Mouse (Mus musculus) kidney, postnatal 0 days (tissue): ENCODE data around the gene Shc1. TPM values are rescaled to one million over a fixed set of nuclear protein-coding genes. Genes with fewer than 3 reads are reported as not detected.

ENCODE experiments used
- ATAC-seq: fragments of 200-750 bp; cut with Nextera tagmentation; replicated peaks from 2 replicates; pipeline ENCODE4 v1.8.0; 2017; ENCODE audit warnings: low read depth, moderate number of reproducible peaks, moderate TSS enrichment, moderate library complexity; ENCODE audit not compliant: low FRiP score
- DNase-seq: peaks from one replicate; pipeline ENCODE4 v3.0.0-alpha.2; 2016; ENCODE audit warnings: low spot score
- H3K27ac ChIP-seq: fragments of 300-500 bp; sonication (generic); 2 replicates; pipeline ENCODE4 v1.5.1; 2014; ENCODE audit warnings: mild to moderate bottlenecking
- H3K27me3 ChIP-seq: fragments of 300-500 bp; sonication (generic); 2 replicates; pipeline ENCODE4 v1.6.1; 2014; ENCODE audit warnings: low read length, mixed read lengths; ENCODE audit not compliant: insufficient read depth
- H3K36me3 ChIP-seq: fragments of 300-500 bp; sonication (generic); 2 replicates; pipeline ENCODE4 v1.6.1; 2014; ENCODE audit warnings: low read length, mixed read lengths; ENCODE audit not compliant: insufficient read depth
- H3K4me1 ChIP-seq: fragments of 300-500 bp; sonication (generic); replicated peaks from 2 replicates; pipeline ENCODE4 v1.6.1; 2014; ENCODE audit warnings: antibody characterized with exemption, low read length, mixed read lengths; ENCODE audit not compliant: insufficient read depth
- H3K4me2 ChIP-seq: fragments of 300-500 bp; sonication (generic); 2 replicates; pipeline ENCODE4 v1.6.1; 2014; ENCODE audit warnings: mild to moderate bottlenecking, low read length, moderate library complexity, mixed read lengths
- H3K4me3 ChIP-seq: fragments of 300-500 bp; sonication (generic); replicated peaks from 2 replicates; pipeline ENCODE4 v1.5.1; 2014; ENCODE audit warnings: low read depth, low read length
- H3K9ac ChIP-seq: fragments of 300-500 bp; sonication (generic); 2 replicates; pipeline ENCODE4 v1.6.1; 2014; ENCODE audit warnings: low read depth, low read length
- H3K9me3 ChIP-seq: fragments of 300-500 bp; sonication (generic); replicated peaks from 2 replicates; pipeline ENCODE4 v1.6.1; 2016; ENCODE audit warnings: low read length, inconsistent platforms, mixed read lengths
- CTCF ChIP-seq: IDR thresholded peaks from 2 replicates; pipeline ENCODE4 v1.5.1; 2016; ENCODE audit warnings: antibody characterized with exemption, low read depth, mild to moderate bottlenecking, moderate library complexity
- whole genome bisulfite sequencing: fragments of 180-500 bp; shearing (Covaris S2); extraction: QIAGEN DNeasy Blood & Tissue Kit; methylation state at CpG from one replicate; pipeline ENCODE4 v1.1.7; 2014; 5-methylcytosine and 5-hydroxymethylcytosine counted together
- polyA plus RNA-seq: library from polyadenylated mRNA; unstranded; fragments of >200 nt; fragmentation: Nextera tagmentation; extraction: Ambion mirVana; gene quantifications from 2 replicates; pipeline ENCODE4 v1.2.1, GENCODE M21; 2015

Gene Shc1
- polyA plus RNA-seq: 72.0 and 73.2 TPM in 2 replicates

DNA sequence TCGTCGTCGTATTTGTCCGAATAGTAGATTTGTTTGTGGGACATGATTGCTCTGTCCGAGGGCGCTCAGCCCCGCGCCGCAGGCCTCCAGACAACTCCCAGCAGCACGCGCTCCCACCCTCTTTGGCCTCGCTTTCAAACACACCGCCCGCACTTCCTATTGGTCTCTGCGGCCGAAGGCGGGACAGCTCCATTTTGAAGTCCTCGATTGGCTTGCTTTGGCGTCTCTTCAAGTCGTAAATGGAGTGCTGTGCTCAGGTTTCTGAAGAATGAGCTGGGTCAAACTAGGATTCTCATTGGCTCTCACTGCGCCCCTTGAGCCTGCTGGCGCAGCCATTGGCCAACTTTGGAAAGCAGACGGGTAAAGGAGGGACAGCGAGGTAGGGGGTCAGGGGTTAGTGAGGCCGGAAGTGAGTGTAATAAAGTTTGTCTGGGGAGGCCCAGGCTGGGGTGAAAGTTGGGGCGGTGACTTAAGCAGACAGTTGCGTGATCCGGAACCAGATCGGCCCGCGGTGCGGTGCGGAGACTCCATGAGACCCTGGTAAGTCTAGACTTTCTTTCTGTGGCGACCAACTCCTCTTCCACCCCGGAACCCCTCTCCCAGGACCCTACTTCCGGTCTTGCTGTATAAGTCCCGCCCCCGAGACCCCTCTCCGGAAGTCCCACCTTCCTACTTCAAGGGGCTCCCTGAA is at the start of gene Shc1, which contains the start of gene Cks1b:
TSS of gene Shc1 (plus strand) at position 274 of the 691 bp plus-strand sequence.
TSS of gene Cks1b (minus strand) at position 214 of the 691 bp plus-strand sequence.
- peak within 1 kb of the TSS; percentile 51 for H3K4me3 ChIP-seq
- H3K27me3 ChIP-seq: no peaks in the 10 kb centered on the region
- WGBS: under 1% methylated on average over 39 of the region's 39 CpGs
- peak within 1 kb of the TSS; percentile 97 for H3K27ac ChIP-seq
- DNase-seq (peak; percentile 100), ATAC-seq (peak; percentile 93)
- peak within 1 kb of the TSS; percentile 66 for H3K9ac ChIP-seq
- peak within 1 kb of the TSS; percentile 91 for H3K4me2 ChIP-seq
- H3K9me3 ChIP-seq: no peaks in the 10 kb centered on the region
- no peak for TF ChIP-seq CTCF
- H3K4me1 ChIP-seq: peaks cover 21% of the 10 kb centered on the region
- peaks cover 21% of the 10 kb centered on the region for H3K36me3 ChIP-seq

DNA sequence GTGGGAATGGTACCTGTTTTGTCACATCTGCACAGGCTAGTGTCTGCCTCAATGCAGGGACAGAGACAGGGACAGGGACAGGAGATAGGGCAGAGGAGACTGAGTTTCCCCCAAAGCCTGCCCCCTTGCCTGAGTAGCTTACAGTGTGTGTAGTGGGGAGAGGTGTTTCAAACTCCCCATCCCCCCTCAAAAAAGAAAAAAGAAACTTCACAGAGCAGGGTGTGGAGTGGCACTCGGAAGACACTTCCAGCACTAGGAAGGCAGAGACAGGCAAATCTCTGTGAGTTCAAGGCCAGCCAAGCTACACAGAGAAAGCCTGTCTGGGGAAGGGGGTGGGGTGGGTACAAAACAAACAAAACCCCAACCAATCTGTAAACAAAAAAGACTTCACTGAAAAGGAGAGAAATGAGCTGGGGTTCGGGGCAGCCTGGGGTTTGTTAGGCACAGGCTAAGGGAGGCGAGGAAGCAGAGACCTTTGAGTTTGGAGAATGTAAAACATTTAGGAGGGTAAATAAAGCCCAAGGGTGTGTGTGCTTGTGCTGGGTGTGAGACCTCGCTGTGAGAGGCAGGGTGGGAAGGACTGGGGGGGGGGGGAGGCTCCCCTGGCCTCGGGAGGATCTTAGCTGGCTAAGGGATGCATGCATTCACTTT is 44.5 kb upstream of the Shc1 start:
- no peak for ATAC-seq
- Histone ChIP-seq H3K27me3 (no peaks in the 10 kb centered on the region), H3K9ac (no peak overlapping the region), H3K4me3 (no peak overlapping the region), H3K4me1 (peaks cover 4% of the 10 kb centered on the region; the same call in 1 of the 2 replicates), H3K36me3 (no peaks in the 10 kb centered on the region), H3K27ac (no peak overlapping the region), H3K4me2 (no peak overlapping the region), H3K9me3 (no peaks in the 10 kb centered on the region)
- no peak for TF ChIP-seq CTCF
- no peak for DNase-seq
- 47% methylated on average over 5 of the region's 5 CpGs for WGBS

GRCm38 (mm10) chr3:89377831-89378230 is 40.4 kb upstream of the Shc1 start:
- DNase-seq (no peak), ATAC-seq (no peak)
- Histone ChIP-seq H3K9me3 (no peaks in the 10 kb centered on the region), H3K4me2 (peak overlapping the region; percentile 60), H3K27ac (peak overlapping the region; percentile 70; the same call in 1 of the 2 replicates), H3K27me3 (no peaks in the 10 kb centered on the region), H3K36me3 (0 out of 2 replicates have a peak, but pooled peaks cover 12% of the 10 kb centered on the region), H3K4me1 (peaks cover 4% of the 10 kb centered on the region; the same call in 1 of the 2 replicates), H3K4me3 (no peak overlapping the region), H3K9ac (no peak overlapping the region)
- 81% methylated on average over 4 of the region's 4 CpGs for WGBS
- TF ChIP-seq CTCF: no peak

- DNase-seq: peak; percentile 92
- H3K9me3 ChIP-seq: no peaks in the 10 kb centered on the region
- peaks cover 4% of the 10 kb centered on the region; the same call in 1 of the 2 replicates for H3K4me1 ChIP-seq
- peak overlapping the region; percentile 60 for H3K9ac ChIP-seq
- peak overlapping the region; percentile 60 for H3K4me2 ChIP-seq
- H3K36me3 ChIP-seq: 0 out of 2 replicates have a peak, but pooled peaks cover 12% of the 10 kb centered on the region
- H3K4me3 ChIP-seq: peak overlapping the region; percentile 42
- peak overlapping the region; percentile 70 for H3K27ac ChIP-seq
- WGBS: 1% methylated on average over 27 of the region's 29 CpGs
- TF ChIP-seq CTCF: peak; percentile 92
- no peaks in the 10 kb centered on the region for H3K27me3 ChIP-seq
- peak; percentile 88 for ATAC-seq
These were observed 39.7 kb upstream of the Shc1 start for GRCm38 (mm10) chr3:89378394-89379067.

- WGBS: 89% methylated on average over 28 of the region's 31 CpGs
- H3K27ac ChIP-seq: no peak overlapping the region
- ATAC-seq: no peak
- TF ChIP-seq CTCF: no peak
- no peak for DNase-seq
- H3K36me3 ChIP-seq: 0 out of 2 replicates have a peak, but pooled peaks cover 12% of the 10 kb centered on the region
- no peaks in the 10 kb centered on the region for H3K9me3 ChIP-seq
- H3K27me3 ChIP-seq: no peaks in the 10 kb centered on the region
- peaks cover 4% of the 10 kb centered on the region; the same call in 1 of the 2 replicates for H3K4me1 ChIP-seq
- 0 out of 2 replicates have a peak overlapping the region, but pooled peaks have one; percentile 42 for H3K4me3 ChIP-seq
- no peak overlapping the region for H3K4me2 ChIP-seq
- no peak overlapping the region for H3K9ac ChIP-seq
These were observed 38.7 kb upstream of the Shc1 start for GRCm38 (mm10) chr3:89379388-89380131.
